Mouse (Mus musculus) C2C12 (cell line): ENCODE results near the gene Capn10. TPM values are rescaled to one million over a fixed set of nuclear protein-coding genes. Genes with fewer than 3 reads are reported as not detected.

Experiments
- H3K27me3 ChIP-seq: one replicate; pipeline ENCODE4 v1.6.1; 2011; ENCODE audit not compliant: control insufficient read depth, insufficient read depth, insufficient read length
- H3K36me3 ChIP-seq: one replicate; pipeline ENCODE4 v1.6.1; 2011; ENCODE audit not compliant: control insufficient read depth, insufficient read depth
- H3K4me3 ChIP-seq: one replicate; pipeline ENCODE4 v1.5.1; 2011; ENCODE audit warnings: mild to moderate bottlenecking, control low read depth; ENCODE audit not compliant: poor library complexity, insufficient read depth, severe bottlenecking
- H3K79me2 ChIP-seq: one replicate; pipeline ENCODE4 v1.6.1; 2011; ENCODE audit not compliant: control insufficient read depth, insufficient read depth
- H3K79me3 ChIP-seq: one replicate; pipeline ENCODE4 v1.6.1; 2011; ENCODE audit warnings: low read depth, control low read depth
- H3ac ChIP-seq: one replicate; pipeline ENCODE3; 2011; ENCODE audit warnings: low read depth; ENCODE audit not compliant: control insufficient read depth, insufficient read length
- CEBPB ChIP-seq: IDR thresholded peaks from one replicate; pipeline ENCODE4 v1.6.1; 2011; ENCODE audit warnings: low read depth, mild to moderate bottlenecking, control low read depth, moderate library complexity
- CTCF ChIP-seq: IDR thresholded peaks from one replicate; pipeline ENCODE4 v1.5.1; 2011; ENCODE audit not compliant: control insufficient read depth, insufficient read depth, insufficient read length
- FOSL1 ChIP-seq: IDR thresholded peaks from one replicate; pipeline ENCODE4 v1.8.0; 2011; ENCODE audit warnings: mild to moderate bottlenecking, low read length; ENCODE audit not compliant: poor library complexity, insufficient read depth, severe bottlenecking
- MAX ChIP-seq: IDR thresholded peaks from one replicate; pipeline ENCODE4 v1.6.1; 2011; ENCODE audit warnings: mild to moderate bottlenecking, control low read depth
- MYOD1 ChIP-seq: IDR thresholded peaks from one replicate; pipeline ENCODE4 v1.6.1; 2011; ENCODE audit warnings: low read depth; ENCODE audit not compliant: control insufficient read depth, insufficient read length
- MYOG ChIP-seq: IDR thresholded peaks from one replicate; pipeline ENCODE4 v1.6.1; 2011; ENCODE audit not compliant: control insufficient read depth, insufficient read length; ENCODE audit errors: extremely low read depth
- USF1 ChIP-seq: IDR thresholded peaks from one replicate; pipeline ENCODE4 v1.6.1; 2011; ENCODE audit warnings: low read depth, mild to moderate bottlenecking, control low read depth, moderate library complexity
- polyA plus RNA-seq: library from polyadenylated mRNA; unstranded; fragments of >200 nt; fragmentation: generic; extraction: Trizol; gene quantifications from one replicate; pipeline ENCODE4 v1.2.1, GENCODE M21; 2012; ENCODE audit warnings: missing spikeins

Capn10 gene
- polyA plus RNA-seq, 1 experiment: 19.8 TPM

DNA sequence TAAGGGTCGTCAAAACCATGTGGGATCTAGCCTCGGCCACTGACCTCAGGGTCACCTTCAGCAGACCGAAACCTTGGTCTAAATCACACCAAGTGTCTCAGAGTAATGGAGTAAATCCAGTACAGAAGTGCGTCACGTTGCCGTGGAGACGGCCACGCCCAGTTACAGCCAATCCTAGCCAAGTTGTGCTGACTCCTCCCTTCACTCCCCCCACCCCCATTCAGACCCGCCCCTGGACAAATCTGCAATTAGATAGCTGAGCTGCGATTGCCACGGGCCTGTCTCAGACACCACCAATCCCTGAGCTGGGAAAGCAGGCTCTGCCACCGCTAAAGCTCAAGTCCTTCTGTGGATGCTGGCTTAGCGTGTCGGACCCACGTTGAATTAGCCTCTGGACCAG lies 31.4 kb upstream of the Capn10 start, which contains the start of gene Ankmy1:
Gene Ankmy1, minus strand, starts transcription at position 121 of the 400 bp plus-strand sequence.
- Histone ChIP-seq H3K79me3 (no peaks in the 10 kb centered on the region), H3K36me3 (no peaks in the 10 kb centered on the region), H3K4me3 (no peak within 1 kb of the TSS), H3K27me3 (no peaks in the 10 kb centered on the region), H3ac (no peak within 1 kb of the TSS), H3K79me2 (no peaks in the 10 kb centered on the region)
- no peak for TF ChIP-seq USF1
- TF ChIP-seq MYOG: no peak
- TF ChIP-seq MAX: no peak
- no peak for TF ChIP-seq CEBPB
- no peak for TF ChIP-seq FOSL1
- TF ChIP-seq MYOD1: no peak
- no peak for TF ChIP-seq CTCF

DNA sequence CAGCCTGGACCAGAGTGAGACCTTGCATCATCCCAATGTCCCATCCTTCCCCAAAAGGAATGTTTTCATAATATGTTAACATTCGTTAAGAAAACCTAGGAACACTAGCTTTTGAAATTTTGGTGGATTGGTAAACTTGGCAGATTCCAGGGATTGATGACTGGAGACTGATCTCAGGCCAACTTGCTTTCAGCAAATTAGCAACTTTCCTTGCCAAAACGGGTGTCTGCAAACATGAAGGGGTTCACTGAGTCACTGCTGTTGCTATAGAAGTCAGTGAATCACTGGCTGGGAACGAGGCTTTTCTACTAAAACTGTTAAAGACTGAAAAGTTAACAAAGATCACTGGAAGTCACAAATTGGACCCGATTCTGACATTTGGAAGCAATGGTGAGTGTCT lies 30.5 kb upstream of the Capn10 start:
- Histone ChIP-seq H3K36me3 (no peaks in the 10 kb centered on the region), H3K27me3 (no peaks in the 10 kb centered on the region), H3ac (no peak overlapping the region), H3K79me3 (no peaks in the 10 kb centered on the region), H3K4me3 (no peak overlapping the region), H3K79me2 (no peaks in the 10 kb centered on the region)
- TF ChIP-seq FOSL1 (peak; percentile 25), MAX (no peak), CEBPB (peak; percentile 62), CTCF (no peak), MYOG (no peak), USF1 (no peak), MYOD1 (no peak)

DNA sequence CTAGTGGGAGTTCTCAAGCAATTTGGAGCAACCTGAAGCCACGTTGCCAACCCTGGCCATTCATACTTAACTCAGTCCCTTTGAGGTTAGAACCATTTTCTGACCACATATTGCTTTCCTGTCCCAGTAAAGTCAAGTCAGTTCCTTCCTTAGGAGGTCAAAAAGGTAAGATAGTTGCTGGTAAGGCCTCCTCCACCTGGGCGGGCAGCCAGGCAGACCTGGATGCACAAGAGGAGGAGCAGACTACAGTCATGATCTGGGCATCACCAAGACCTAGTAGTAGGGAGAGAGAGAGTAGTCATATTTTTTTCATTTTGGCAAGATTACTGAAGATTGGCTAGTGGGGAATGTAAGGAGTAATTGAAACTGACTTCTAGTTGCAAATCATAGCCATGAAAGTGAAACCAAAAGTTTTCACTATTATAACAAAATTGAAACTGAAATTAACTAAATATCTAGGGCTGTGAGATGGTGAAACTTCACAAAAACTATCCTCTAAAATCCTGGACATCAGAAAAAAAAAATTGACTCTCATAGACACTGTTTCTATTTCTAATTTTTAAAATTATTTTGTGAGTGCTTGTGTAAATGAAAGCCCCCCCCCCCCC lies 28.4 kb upstream of the Capn10 start:
- Histone ChIP-seq H3K79me2 (no peaks in the 10 kb centered on the region), H3K36me3 (no peaks in the 10 kb centered on the region), H3K79me3 (no peaks in the 10 kb centered on the region), H3K27me3 (no peaks in the 10 kb centered on the region), H3K4me3 (no peak overlapping the region), H3ac (no peak overlapping the region)
- TF ChIP-seq CTCF (no peak), MYOG (no peak), USF1 (no peak), MAX (no peak), MYOD1 (no peak), CEBPB (no peak)

DNA sequence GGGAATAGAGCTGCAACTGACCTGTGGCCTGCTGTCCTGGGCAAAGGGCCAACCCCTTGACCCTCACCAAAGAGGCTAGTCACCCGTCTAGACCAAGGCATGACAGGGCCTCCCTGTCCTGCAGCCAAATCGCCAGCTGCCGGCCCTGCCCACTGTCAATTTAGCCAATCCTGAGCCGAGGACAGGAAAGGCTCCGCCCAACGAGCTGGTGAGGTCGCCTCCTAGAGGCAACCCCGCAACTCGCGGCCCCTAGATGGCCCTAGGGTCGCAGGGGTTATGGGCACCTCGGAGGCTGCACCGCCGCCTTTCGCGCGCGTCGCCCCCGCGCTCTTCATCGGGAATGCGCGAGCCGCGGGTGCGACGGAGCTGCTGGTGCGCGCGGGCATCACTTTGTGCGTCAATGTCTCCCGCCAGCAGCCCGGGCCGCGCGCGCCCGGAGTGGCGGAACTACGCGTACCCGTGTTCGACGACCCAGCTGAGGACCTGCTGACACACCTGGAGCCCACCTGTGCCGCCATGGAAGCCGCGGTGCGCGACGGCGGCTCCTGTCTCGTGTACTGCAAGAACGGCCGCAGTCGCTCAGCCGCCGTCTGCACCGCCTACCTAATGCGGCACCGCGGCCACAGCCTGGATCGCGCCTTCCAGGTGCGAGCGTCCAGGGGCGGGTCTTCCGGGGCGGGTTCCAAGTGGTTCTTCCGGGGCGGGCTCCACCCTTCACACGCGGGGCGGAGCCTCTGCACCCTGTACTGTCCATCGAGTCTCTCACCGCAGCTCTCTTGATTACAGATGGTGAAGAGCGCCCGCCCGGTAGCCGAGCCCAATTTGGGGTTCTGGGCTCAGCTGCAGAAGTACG lies 27.2 kb upstream of the Capn10 start, which contains the start of gene Dusp28:
Gene Dusp28, plus strand, starts transcription at position 203 of the 853 bp plus-strand sequence.
- Histone ChIP-seq H3K27me3 (no peaks in the 10 kb centered on the region), H3K36me3 (no peaks in the 10 kb centered on the region), H3K79me2 (peaks cover 11% of the 10 kb centered on the region), H3K79me3 (peaks cover 4% of the 10 kb centered on the region), H3K4me3 (peak within 1 kb of the TSS; percentile 42), H3ac (peak within 1 kb of the TSS; percentile 83)
- TF ChIP-seq CTCF (peak; percentile 55), MYOD1 (peak; percentile 6), MYOG (no peak)

DNA sequence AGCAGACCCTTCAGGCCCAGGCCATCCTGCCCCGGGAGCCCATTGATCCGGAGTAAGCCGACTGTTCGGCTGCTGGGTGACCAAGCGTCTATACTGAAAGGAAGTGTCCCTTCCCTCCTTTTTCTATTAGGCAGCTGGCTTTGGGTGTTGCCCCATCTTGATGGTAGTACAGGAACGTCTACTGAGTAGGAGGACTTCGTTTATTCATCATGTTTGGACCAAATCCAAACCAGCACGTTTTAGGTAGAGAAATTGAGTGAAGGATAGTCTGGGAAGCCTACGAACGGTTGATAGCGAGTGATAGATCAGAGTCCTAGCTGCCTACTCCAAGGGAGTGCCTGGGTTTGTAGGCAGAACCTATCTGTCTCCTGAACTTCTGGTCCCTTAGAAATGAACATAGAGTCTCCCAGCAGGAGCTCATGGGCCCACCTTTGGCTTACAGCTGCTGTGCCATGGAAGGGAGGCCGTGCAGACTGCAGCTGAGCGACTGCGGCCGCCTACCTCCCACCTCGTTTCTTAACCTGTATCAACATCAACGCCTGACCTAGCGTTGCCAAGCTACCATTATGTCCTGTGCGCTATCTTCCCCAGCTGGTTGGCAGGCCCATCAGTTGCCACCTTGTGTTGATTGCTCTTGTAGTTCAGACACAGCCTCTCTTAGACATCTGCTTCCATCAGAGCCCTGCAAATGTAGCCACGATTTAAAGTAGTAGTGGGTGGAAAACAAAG lies 26.4 kb upstream of the Capn10 start:
- Histone ChIP-seq H3K4me3 (peak overlapping the region; percentile 42), H3K27me3 (no peaks in the 10 kb centered on the region), H3ac (peak overlapping the region; percentile 40), H3K79me3 (peaks cover 4% of the 10 kb centered on the region), H3K36me3 (no peaks in the 10 kb centered on the region), H3K79me2 (peaks cover 19% of the 10 kb centered on the region)
- TF ChIP-seq MYOG (no peak), FOSL1 (no peak), MAX (no peak), CTCF (no peak), MYOD1 (no peak), CEBPB (no peak), USF1 (no peak)
